Mouse (Mus musculus): Measurements from ENCODE around the gene Tspyl3. TPM values are rescaled to one million over a fixed set of nuclear protein-coding genes. Genes with fewer than 3 reads are reported as not detected.

Gene Tspyl3
- total RNA-seq, 2 experiments from 2014 or later = 24.6 to 26.5 TPM

DNA sequence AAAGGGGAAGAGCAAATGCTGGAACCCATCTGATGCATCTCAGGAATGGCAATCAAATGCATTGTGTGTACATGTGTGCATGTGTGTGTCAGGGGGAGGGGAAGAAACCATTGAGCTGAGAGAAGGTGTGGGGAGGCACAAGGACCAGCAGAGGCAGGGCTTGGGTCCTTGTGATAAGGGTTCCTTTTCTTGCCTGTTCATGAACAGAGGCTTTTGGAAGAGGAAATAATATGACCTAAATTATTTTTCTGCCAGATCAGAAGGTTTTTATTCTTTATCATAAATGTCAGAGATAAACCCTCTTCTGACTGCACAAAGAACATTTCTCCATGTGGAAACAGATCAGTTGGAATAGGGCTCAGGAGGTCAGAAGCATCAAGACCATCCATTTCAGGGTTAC, 3.1 kb downstream of the Tspyl3 start:
- DNase-seq (ENCODE audit: extremely low spot score in 1 of 2, low spot score in 2 of 2) = no peak
- Histone ChIP-seq H3K27ac (no peak overlapping the region), H3K4me3 (no peak overlapping the region)
- intact Hi-C loops (cut with DNase I) = no loop called here
- no peak for TF ChIP-seq CTCF (IDR thresholded peaks at IDR 0.05)

DNA sequence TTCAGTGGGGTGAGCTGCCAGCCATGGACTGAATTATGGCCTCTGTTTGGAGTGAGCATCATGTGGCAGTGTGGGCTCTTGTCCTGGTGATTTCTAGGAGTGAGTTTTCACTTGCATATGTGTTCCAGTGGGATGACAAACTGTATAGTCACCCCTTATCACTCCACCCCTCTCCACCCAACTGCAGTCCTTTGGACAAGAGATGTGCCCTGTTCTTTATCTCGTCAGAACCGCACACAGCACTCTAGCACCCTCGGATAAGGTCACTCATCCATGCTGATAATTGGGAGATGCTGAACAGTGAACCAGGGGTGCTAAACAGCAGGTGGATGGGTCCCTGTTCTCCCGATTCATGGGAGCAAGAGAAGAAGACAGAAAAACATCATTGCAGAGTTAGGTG, 3.6 kb downstream of the Tspyl3 start:
- intact Hi-C loops (cut with DNase I) = no loop called here
- no peak for DNase-seq (ENCODE audit: extremely low spot score in 1 of 2, low spot score in 2 of 2)
- Histone ChIP-seq H3K27ac (no peak overlapping the region), H3K4me3 (no peak overlapping the region)
- no peak for TF ChIP-seq CTCF (IDR thresholded peaks at IDR 0.05)

DNA sequence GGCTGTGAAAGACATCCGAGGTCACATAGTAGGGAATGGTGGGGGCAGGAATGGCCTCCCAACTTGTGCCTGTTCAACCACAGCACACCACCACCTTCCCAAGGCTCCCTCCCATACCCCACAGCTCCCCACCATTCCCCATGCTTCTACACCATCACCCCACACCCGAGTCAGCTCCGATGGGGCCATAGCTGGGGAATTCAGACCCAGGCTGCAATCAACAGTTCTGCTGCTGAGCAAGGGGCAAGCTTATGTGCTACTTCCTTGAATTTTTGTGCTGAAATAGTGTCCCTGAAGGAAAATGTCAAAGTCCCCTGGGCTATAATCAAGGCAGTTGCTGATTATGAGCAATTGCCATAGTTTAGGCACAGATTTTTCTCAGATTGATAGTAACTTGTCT, 6.7 kb downstream of the Tspyl3 start:
- H3K27ac ChIP-seq = no peak overlapping the region
- H3K4me3 ChIP-seq = no peak overlapping the region
- TF ChIP-seq CTCF (IDR thresholded peaks at IDR 0.05) = no peak
- intact Hi-C loops (cut with DNase I) = no loop called here
- DNase-seq (ENCODE audit: extremely low spot score in 1 of 2, low spot score in 2 of 2) = no peak

DNA sequence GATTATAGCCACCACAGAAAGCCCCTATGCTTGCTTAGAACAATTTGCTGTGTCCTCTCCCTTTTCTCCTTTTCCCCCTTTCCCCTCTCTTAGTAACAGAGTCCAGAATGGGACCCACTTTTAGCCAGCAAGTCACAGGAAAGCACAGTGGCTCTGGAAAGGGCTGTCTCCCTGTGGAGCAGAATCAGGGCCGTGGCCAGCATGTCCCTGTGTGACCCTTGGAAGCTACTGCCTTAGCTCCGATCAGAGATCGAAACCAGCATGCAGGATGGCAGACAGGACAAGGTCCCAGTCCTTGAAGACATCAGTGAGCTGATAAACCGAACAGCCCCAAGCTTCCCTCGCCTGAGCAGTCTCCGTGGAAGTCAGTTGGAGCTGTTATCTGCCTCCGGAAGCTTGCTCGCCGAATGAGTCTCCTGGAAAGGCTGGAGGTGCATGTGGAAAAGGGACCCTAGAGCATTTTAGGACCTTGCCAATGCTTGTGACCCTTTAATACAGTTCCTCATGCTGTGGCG, 7.4 kb downstream of the Tspyl3 start:
- Histone ChIP-seq H3K4me3 (no peak overlapping the region), H3K27ac (no peak overlapping the region)
- intact Hi-C loops (cut with DNase I) = no loop called here
- TF ChIP-seq CTCF (IDR thresholded peaks at IDR 0.05) = no peak
- DNase-seq (ENCODE audit: extremely low spot score in 1 of 2, low spot score in 2 of 2) = no peak

DNA sequence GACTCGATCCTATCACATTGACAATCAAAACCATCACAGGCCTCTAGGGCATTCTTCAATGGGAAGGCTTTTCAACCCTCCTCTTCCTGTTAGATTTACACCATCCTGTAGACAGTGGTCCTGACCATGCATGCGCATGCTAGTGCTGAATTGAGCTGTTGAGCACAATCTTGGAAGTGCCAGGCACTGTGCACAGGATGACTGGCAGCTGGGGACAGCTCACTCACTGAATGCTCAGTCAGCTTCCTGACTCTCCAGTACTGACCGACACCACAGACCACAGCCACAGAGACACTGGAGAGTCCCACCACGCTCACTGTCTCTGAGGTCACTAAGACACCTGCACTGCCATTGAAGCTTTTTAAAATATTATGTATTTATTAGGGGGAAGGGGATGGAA, 9.8 kb downstream of the Tspyl3 start:
- intact Hi-C loops (cut with DNase I) = no loop called here
- Histone ChIP-seq H3K27ac (no peak overlapping the region), H3K4me3 (no peak overlapping the region)
- no peak for TF ChIP-seq CTCF (IDR thresholded peaks at IDR 0.05)
- DNase-seq (ENCODE audit: extremely low spot score in 1 of 2, low spot score in 2 of 2) = no peak

DNA sequence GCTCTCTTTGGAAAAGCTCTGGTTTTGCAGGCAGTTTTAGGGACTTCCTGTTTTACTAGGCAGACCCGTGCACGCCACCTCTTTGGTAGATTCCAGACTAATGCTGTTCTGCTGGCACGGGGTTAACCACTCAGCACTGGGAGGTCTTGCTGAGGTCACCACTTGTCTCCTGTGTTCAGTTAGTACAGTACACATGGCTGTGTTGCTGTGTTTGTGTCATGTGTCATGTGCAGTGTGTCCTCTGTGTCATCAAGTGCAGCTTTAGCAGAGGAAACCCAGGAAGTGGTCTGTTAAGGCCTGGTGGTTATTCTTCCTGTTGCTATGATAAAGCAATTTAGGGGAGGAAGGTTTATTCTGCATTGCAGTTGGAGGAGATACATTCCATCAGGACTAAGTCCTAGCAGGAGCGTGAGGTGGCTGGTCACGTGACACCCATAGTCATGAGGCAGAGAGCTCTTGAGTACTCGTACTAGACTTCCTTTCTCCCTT, 10.4 kb downstream of the Tspyl3 start:
- no peak for DNase-seq (ENCODE audit: extremely low spot score in 1 of 2, low spot score in 2 of 2)
- Histone ChIP-seq H3K4me3 (no peak overlapping the region), H3K27ac (no peak overlapping the region)
- no peak for TF ChIP-seq CTCF (IDR thresholded peaks at IDR 0.05)
- intact Hi-C loops (cut with DNase I) = no loop called here

DNA sequence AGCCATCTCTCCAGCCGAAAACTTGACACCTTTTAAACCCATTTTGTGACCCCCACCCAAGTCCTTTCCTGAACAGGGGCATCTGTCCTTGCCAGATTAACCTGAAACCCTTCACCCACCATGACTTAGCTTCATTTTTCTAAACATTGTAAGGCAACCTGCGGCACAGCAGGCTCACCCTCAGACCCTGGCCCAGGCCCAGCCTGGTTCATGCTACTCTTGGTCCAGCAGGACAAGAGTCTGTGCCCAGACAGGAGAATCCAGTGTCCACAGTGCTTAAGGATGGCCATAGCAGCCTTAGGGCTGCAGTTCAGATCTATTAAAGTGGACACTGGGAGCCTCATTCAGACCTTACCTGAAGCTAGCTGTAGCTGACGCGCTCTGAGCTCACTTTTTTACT, 11.9 kb downstream of the Tspyl3 start:
- TF ChIP-seq CTCF (IDR thresholded peaks at IDR 0.05) = no peak
- intact Hi-C loops (cut with DNase I) = no loop called here
- H3K4me3 ChIP-seq = no peak overlapping the region
- H3K27ac ChIP-seq = no peak overlapping the region
- DNase-seq (ENCODE audit: extremely low spot score in 1 of 2, low spot score in 2 of 2) = no peak

DNA sequence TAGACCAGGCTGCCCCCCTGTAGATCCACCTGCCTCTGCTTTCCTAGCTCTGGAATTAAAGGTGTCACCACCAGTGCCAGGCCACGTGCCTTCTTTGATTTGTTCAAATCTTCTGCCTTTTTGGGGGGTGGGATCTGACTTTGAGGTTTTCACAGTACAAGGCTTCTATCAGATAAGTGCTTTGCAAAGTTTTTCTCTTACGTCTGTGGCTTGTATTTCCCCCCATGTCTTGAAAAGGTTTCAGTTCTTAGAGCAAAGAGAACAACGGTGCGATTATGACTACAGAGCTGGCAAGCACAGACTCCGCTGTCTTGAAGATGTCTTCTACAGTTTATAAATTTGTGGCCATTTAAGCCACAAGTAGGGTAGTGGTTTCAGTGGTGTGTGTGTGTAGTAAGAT, 13.8 kb downstream of the Tspyl3 start:
- H3K27ac ChIP-seq = no peak overlapping the region
- no peak overlapping the region for H3K4me3 ChIP-seq
- no peak for TF ChIP-seq CTCF (IDR thresholded peaks at IDR 0.05)
- intact Hi-C loops (cut with DNase I) = no loop called here
- no peak for DNase-seq (ENCODE audit: extremely low spot score in 1 of 2, low spot score in 2 of 2)

DNA sequence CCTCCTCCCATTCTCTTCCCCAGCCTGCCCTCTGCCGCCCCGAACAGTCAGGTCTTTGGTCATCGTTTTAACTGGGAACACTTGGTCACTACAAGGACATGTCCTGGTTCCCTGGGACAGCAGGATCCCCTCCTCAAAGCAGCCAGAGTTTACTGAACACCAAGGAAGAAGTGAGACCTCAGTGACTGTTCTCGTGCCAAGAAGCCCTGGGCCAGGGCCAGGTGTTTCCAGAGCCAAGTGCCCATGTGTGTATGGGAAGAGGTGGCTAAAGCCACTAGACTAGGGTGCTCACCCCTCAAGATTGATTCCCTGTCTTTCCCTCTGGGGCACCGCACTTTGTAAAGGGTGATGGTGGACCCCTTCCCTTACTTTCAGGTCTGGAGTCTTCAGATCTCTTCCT, 16.0 kb downstream of the Tspyl3 start:
- intact Hi-C loops (cut with DNase I) = no loop called here
- DNase-seq (ENCODE audit: extremely low spot score in 1 of 2, low spot score in 2 of 2) = no peak
- no peak overlapping the region for H3K4me3 ChIP-seq

DNA sequence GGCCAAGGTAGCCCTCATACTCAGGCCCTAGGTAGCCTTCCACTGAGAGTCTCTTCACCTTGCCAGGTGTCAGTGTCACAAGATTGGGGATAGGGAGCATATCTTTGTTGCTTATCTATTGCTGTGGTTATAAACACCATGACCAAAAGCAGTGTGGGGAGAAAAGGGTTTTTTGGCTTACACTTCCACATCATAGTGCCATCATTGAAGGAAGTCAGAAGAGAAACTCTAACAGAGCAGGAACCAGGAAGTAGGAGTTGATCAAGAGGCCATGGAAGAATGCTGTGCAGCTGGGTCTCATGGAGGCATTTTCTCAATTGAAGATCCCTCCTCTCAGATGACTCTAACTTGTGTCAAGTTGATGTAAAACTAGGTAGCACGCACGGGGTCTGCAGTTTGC, 17.1 kb downstream of the Tspyl3 start:
- no peak for TF ChIP-seq CTCF (IDR thresholded peaks at IDR 0.05)
- DNase-seq (ENCODE audit: extremely low spot score in 1 of 2, low spot score in 2 of 2) = no peak
- H3K4me3 ChIP-seq = no peak overlapping the region
- H3K27ac ChIP-seq = no peak overlapping the region
- intact Hi-C loops (cut with DNase I) = no loop called here

More for the DNA sequence above, 16.0 kb downstream of the Tspyl3 start:
- no peak overlapping the region for H3K27ac ChIP-seq
- TF ChIP-seq CTCF (IDR thresholded peaks at IDR 0.05) = no peak

DNA sequence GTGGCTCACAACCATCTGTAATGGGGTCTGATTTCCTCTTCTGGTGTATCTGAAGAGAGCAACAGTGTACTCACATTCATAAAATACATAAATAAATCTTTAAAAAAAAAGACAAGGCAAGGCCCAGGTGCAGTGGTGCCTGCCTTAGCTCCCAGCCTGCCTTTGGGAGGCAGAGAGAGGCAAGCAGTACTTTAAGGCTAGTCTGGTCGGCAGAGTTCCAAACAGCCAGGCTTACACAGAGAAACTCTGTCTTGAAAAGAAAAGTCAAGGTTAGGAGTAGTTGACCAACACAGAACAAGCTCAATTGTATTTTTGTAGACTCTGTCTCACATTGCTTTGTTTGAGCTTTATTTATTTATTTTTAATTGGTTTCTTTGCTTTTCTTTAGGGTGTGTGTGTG, 22.5 kb downstream of the Tspyl3 start:
- no peak overlapping the region for H3K4me3 ChIP-seq
- no peak for TF ChIP-seq CTCF (IDR thresholded peaks at IDR 0.05)
- intact Hi-C loops (cut with DNase I) = no loop called here
- no peak overlapping the region for H3K27ac ChIP-seq
- no peak for DNase-seq (ENCODE audit: extremely low spot score in 1 of 2, low spot score in 2 of 2)

DNA sequence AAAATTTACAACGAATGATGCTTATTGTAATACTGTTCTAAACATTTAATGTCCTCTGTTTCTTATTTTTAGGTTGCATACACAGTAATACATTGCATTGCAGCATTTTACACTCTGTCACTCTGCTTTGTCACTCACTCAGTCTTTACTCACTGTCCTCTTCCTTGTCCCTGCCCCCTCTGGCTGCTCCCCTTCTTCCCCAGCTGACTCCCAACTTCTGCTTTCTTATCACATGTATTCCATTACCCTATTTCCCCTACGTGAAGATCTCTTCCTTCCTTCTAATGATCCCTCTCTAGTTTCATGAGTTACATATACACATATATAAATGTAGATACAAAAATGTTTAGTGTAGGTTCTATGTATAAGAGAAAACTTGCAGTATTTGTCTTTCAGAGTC, 26.1 kb downstream of the Tspyl3 start:
- H3K4me3 ChIP-seq = no peak overlapping the region
- no peak overlapping the region for H3K27ac ChIP-seq
- no peak for TF ChIP-seq CTCF (IDR thresholded peaks at IDR 0.05)
- intact Hi-C loops (cut with DNase I) = no loop called here
- no peak for DNase-seq (ENCODE audit: extremely low spot score in 1 of 2, low spot score in 2 of 2)

DNA sequence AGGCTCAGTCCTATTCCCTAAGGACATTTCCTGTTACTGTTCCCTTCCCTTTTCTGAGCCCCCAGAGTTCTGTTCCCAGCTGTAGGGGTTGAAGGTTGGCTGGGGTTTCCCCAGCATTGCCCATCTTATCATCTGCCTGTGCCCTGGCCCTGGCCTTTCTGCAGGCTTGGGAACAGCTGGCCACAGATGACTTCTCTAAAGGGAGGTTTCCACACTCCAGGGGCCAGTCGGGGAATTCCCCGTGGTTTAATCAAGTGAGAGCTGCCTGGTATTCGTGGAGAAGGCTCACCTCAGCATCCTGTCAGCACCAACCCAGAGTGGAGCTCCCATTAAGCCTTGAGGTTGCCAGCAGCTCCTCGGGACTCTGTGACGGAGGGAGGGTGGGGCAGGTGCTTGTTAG, 26.8 kb downstream of the Tspyl3 start:
- DNase-seq (ENCODE audit: extremely low spot score in 1 of 2, low spot score in 2 of 2) = no peak
- H3K27ac ChIP-seq = no peak overlapping the region
- no peak for TF ChIP-seq CTCF (IDR thresholded peaks at IDR 0.05)
- intact Hi-C loops (cut with DNase I) = no loop called here
- H3K4me3 ChIP-seq = no peak overlapping the region

Measured in left cerebral cortex, adult 2 months (tissue).